Mouse (Mus musculus) liver, embryonic 11.5 days (tissue): ENCODE measurements around the gene Cyp2b13. TPM values are rescaled to one million over a fixed set of nuclear protein-coding genes. Genes with fewer than 3 reads are reported as not detected.
"Not testable (repeated sequence)": the region's sequence is repeated elsewhere in the genome, so short reads cannot be mapped to it uniquely, and the experiment has no call there.

Experiments used
- ATAC-seq: fragments of 200-750 bp; cut with Nextera tagmentation; replicated peaks from 2 replicates; pipeline ENCODE4 v1.8.0; 2017; ENCODE audit warnings: moderate number of reproducible peaks, mild to moderate bottlenecking, moderate TSS enrichment, moderate library complexity; ENCODE audit not compliant: low FRiP score
- DNase-seq: peaks from one replicate; pipeline ENCODE4 v3.0.0-alpha.2; 2017; ENCODE audit warnings: low spot score
- H3K27ac ChIP-seq: fragments of 300-500 bp; sonication (generic); 2 replicates; pipeline ENCODE4 v1.5.1; 2014; ENCODE audit warnings: mild to moderate bottlenecking, low read depth, low read length, control low read depth
- H3K27me3 ChIP-seq: fragments of 300-500 bp; sonication (generic); replicated peaks from 2 replicates; pipeline ENCODE4 v1.6.1; 2014; ENCODE audit warnings: low read length, mixed read lengths; ENCODE audit not compliant: control insufficient read depth, insufficient read depth
- H3K36me3 ChIP-seq: fragments of 300-500 bp; sonication (generic); 2 replicates; pipeline ENCODE4 v1.6.1; 2014; ENCODE audit warnings: mild to moderate bottlenecking, low read length, moderate library complexity, mixed read lengths; ENCODE audit not compliant: control insufficient read depth, insufficient read depth
- H3K4me1 ChIP-seq: fragments of 300-500 bp; sonication (generic); replicated peaks from 2 replicates; pipeline ENCODE4 v1.6.1; 2014; ENCODE audit warnings: low read length, mixed read lengths; ENCODE audit not compliant: control insufficient read depth, insufficient read depth
- H3K4me2 ChIP-seq: fragments of 300-500 bp; sonication (generic); 2 replicates; pipeline ENCODE4 v1.6.1; 2014; ENCODE audit warnings: mild to moderate bottlenecking, control low read depth, moderate library complexity
- H3K4me3 ChIP-seq: fragments of 300-500 bp; sonication (generic); 2 replicates; pipeline ENCODE4 v1.5.1; 2014; ENCODE audit warnings: low read depth, low read length, control low read depth
- H3K9ac ChIP-seq: fragments of 300-500 bp; sonication (generic); 2 replicates; pipeline ENCODE4 v1.6.1; 2014; ENCODE audit warnings: low read depth, low read length, control low read depth
- H3K9me3 ChIP-seq: fragments of 300-500 bp; sonication (generic); 2 replicates; pipeline ENCODE4 v1.6.1; 2016; ENCODE audit warnings: low read length, inconsistent platforms, mixed read lengths; ENCODE audit not compliant: control insufficient read depth
- WGBS: fragments of 180-500 bp; shearing (Covaris S2); extraction: QIAGEN DNeasy Blood & Tissue Kit; methylation state at CpG from one replicate; pipeline ENCODE4 v1.1.7; 2014; 5-methylcytosine and 5-hydroxymethylcytosine counted together
- polyA plus RNA-seq: library from polyadenylated mRNA; unstranded; fragments of >200 nt; fragmentation: Nextera tagmentation; extraction: Ambion mirVana; gene quantifications from 2 replicates; pipeline ENCODE4 v1.2.1, GENCODE M21; 2014

Gene Cyp2b13
- not detected in 2 replicates for polyA plus RNA-seq

DNA sequence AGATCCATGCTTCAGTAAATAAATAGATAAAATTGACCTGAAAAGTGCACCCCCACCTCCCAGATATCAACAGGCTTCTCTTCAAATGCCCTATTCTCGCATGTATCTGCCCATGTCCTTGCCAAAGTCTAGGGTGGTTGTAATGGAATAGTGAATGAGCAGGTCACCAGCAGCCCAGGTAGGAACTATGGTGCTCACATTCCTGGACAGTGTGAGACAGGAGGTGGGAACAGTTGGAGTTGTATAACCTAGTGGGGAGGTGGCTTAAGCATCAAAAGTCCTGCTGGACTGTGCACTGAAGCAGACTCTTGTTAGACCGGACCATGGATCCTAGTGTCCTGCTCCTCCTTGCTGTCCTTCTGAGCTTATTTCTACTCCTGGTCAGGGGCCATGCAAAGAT lies at the start of gene Cyp2b13:
Cyp2b13 (plus strand) TSS at position 301 of the 400 bp plus-strand sequence.
- not testable (repeated sequence) for H3K4me1 ChIP-seq, H3K9me3 ChIP-seq, H3K9ac ChIP-seq, H3K4me3 ChIP-seq, H3K27me3 ChIP-seq, ATAC-seq, H3K4me2 ChIP-seq, H3K36me3 ChIP-seq, DNase-seq, H3K27ac ChIP-seq
- WGBS = 68% methylated on average over 1 of the region's 2 CpGs

DNA sequence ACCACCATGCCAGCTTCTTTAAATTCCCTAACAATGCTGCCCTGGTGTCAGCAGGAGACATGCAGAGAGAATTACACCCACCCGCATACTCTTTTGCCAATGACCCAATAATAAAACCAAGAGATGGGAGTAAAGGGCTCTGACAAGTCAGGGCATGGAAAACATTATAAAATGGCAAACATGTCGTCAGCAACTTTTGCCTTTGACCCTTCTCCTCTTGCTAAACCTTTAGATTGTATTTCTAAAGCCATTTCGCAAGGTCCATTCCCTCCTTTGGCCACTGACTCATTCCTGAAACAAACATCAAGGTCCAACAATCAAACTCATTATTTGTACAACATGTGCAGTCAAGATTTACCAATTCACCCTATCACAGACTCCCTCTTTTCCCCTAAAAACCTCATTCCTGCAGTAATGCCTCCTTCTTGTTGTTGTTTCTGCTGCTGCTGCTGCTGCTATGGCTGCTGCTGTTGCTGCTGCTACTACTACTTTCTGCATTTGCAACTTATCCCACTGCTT lies 41.4 kb upstream of the Cyp2b13 start:
- not testable (repeated sequence) for H3K27ac ChIP-seq, H3K4me2 ChIP-seq, H3K36me3 ChIP-seq, H3K4me1 ChIP-seq, H3K4me3 ChIP-seq, H3K9ac ChIP-seq, DNase-seq, H3K9me3 ChIP-seq, ATAC-seq, H3K27me3 ChIP-seq
- 86% methylated on average over 1 of the region's 3 CpGs for WGBS

DNA sequence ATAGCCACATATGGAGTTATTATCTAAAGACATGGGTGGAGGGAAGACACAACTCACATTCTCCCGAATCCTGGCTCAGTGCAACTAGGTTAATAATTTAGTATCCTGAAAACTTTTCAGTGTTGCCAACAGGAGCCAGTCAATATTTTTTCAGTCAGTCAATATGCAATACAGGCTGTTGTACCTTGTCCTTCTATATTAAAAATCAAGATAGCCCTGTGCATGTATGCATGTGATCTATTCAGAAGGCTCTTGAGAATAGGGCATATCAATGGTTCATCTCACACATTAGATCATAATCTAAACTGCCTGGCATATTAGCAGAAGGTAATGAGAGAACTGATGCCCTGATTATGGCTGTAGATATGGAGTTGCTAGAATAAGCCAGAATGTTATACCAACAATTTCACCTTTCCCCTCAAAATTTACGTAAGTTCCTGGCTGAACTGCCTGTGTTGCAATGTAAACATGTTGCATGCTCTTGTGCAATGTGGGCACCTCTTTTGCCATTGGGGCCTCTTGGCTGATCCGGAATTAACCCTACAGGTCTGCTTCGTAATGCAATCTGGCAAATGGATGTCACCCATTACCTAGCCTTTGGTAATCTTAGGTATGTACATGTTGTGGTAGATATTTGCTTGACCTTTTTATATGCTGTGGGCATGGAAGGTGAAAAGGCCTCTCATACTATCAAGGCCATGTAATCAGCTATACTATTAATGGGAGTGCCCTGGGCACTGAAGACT lies 6.2 kb upstream of the Cyp2b13 start:
- H3K4me2 ChIP-seq, ATAC-seq, DNase-seq, H3K4me1 ChIP-seq, H3K4me3 ChIP-seq, H3K9ac ChIP-seq, H3K27ac ChIP-seq, H3K36me3 ChIP-seq, H3K9me3 ChIP-seq, H3K27me3 ChIP-seq: not testable (repeated sequence)
- WGBS = 70% methylated on average over 3 of the region's 4 CpGs

DNA sequence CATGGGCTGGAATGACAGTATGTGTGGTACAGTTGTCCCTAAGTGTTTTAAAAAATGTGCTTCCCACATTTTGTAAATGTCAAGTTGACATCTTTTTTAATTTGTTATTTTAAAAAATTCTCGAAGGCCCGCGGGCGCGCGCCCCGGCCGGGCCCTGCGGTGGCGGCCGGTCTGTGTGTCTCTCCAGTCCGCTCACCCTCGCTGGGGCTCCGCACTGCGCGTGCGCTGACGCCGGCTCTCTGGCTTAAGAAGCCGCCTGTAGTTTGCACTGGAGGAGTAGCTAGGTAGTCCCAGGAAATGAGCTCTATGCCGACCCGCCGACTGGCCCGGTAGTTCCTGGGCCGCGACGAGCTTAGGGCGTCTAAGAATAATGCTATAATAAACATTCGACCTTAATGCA lies 10.4 kb downstream of the Cyp2b13 start:
- not testable (repeated sequence) for H3K9me3 ChIP-seq, H3K4me3 ChIP-seq, DNase-seq, H3K9ac ChIP-seq, H3K27me3 ChIP-seq, H3K36me3 ChIP-seq, H3K4me1 ChIP-seq, H3K27ac ChIP-seq, ATAC-seq, H3K4me2 ChIP-seq
- WGBS = 47% methylated on average over 29 of the region's 29 CpGs

DNA sequence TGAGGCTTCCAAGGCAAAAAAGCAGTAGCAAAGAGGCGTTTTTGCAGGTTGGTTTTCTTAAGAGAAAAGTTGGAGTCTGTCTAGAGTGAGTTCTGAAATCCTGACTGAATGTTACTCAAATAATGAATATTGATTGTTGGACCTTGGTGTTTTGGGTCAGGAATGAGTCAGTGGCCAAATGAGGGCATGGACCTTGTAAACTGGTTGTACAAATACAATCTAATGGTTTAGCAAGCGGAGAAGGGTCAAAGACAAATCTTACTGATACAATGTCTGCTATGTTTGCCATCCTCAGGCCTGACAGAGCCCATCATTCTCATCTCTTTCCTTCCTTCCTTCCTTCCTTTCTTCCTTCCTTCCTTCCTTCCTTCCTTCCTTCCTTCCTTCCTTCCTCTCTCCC lies 21.3 kb downstream of the Cyp2b13 start:
- no peak for DNase-seq
- no peaks in the 10 kb centered on the region for H3K27me3 ChIP-seq
- H3K27ac ChIP-seq = no peak overlapping the region
- no peaks in the 10 kb centered on the region for H3K4me1 ChIP-seq
- no peaks in the 10 kb centered on the region for H3K36me3 ChIP-seq
- no peak overlapping the region for H3K4me2 ChIP-seq
- no peaks in the 10 kb centered on the region for H3K9me3 ChIP-seq
- ATAC-seq = no peak
- no peak overlapping the region for H3K9ac ChIP-seq
- no peak overlapping the region for H3K4me3 ChIP-seq
- 56% methylated on average over 2 of the region's 2 CpGs for WGBS

DNA sequence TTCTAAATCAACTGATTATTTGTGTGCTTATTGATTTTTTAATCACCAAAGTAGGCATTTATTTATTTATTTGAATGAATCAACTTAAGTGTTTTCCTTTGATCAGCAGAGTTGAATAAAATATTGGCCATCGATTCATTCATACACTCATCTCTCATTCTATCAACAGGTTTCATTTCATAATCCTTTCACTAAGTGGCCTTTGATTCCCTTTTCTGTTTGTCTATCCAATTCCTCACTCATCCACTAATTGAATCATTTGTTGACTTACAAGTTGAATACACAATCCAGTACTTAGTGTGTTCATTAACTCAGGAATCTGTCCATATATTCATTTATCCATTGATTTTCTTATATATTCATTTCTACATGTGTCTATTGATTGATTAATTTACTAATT lies 26.1 kb downstream of the Cyp2b13 start:
- Histone ChIP-seq H3K27me3 (no peaks in the 10 kb centered on the region), H3K4me1 (no peaks in the 10 kb centered on the region), H3K27ac (no peak overlapping the region), H3K9me3 (no peaks in the 10 kb centered on the region), H3K4me3 (no peak overlapping the region), H3K4me2 (no peak overlapping the region), H3K9ac (no peak overlapping the region), H3K36me3 (no peaks in the 10 kb centered on the region)
- no peak for ATAC-seq
- DNase-seq = no peak
- 86% methylated on average over 1 of the region's 1 CpGs for WGBS

DNA sequence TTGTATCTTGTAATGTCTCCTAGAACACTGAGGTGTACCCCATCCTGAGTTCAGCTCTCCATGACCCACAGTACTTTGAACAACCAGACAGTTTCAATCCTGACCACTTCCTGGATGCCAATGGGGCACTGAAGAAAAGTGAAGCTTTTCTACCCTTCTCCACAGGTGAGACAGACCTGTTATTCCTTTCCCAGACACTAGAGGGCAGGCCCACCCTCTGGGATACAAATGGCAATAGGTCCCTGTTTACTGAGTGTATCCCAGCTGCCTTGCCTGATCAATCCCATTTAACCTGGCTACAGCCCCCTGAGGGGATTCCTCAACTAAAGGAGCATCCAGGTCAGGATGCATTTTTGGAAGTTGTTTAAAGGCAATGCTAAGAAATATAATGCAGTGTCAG lies 27.3 kb downstream of the Cyp2b13 start:
- H3K4me3 ChIP-seq, H3K27me3 ChIP-seq, DNase-seq, H3K4me1 ChIP-seq, H3K4me2 ChIP-seq, H3K27ac ChIP-seq, H3K9me3 ChIP-seq, ATAC-seq, H3K36me3 ChIP-seq, H3K9ac ChIP-seq: not testable (repeated sequence)

DNA sequence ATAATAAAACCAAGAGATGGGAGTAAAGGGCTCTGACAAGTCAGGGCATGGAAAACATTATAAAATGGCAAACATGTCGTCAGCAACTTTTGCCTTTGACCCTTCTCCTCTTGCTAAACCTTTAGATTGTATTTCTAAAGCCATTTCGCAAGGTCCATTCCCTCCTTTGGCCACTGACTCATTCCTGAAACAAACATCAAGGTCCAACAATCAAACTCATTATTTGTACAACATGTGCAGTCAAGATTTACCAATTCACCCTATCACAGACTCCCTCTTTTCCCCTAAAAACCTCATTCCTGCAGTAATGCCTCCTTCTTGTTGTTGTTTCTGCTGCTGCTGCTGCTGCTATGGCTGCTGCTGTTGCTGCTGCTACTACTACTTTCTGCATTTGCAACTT lies 78.3 kb downstream of the Cyp2b13 start:
- not testable (repeated sequence) for H3K27ac ChIP-seq, ATAC-seq, H3K4me2 ChIP-seq, H3K36me3 ChIP-seq, DNase-seq, H3K9ac ChIP-seq, H3K9me3 ChIP-seq, H3K4me3 ChIP-seq, H3K27me3 ChIP-seq, H3K4me1 ChIP-seq
- WGBS = no CpG with 5 or more reads among the region's 2 CpGs

DNA sequence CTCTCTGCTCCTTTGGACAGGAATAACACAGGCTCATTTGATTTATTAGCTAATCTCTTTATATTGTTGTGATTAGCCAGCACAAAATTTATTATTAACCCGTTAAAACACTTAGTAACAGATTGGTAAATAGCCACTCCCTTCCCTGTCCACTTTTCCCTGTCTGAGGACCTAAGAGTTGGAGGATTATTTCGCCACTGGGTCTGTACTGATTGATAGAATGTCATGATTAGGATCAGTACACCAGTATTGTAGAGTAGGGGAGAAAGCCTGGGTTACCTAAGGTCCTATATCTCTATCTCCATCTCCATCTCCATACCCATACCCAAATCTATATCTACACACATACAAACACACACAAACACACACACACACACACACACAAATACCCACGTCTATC lies 82.4 kb downstream of the Cyp2b13 start:
- not testable (repeated sequence) for H3K4me2 ChIP-seq, H3K27ac ChIP-seq, H3K4me1 ChIP-seq, DNase-seq, H3K27me3 ChIP-seq, H3K4me3 ChIP-seq, H3K9me3 ChIP-seq, ATAC-seq, H3K9ac ChIP-seq, H3K36me3 ChIP-seq
- 63% methylated on average over 1 of the region's 3 CpGs for WGBS
